Mouse (Mus musculus) olfactory bulb, adult 2 months (tissue): ENCODE results near the gene Riok1.

Experiments used
- CTCF ChIP-seq: fragments of 200-500 bp; IDR thresholded peaks from 2 replicates; pipeline ENCODE4 v1.5.1; 2012; ENCODE audit warnings: low read depth, mild to moderate bottlenecking, low read length, moderate library complexity; ENCODE audit not compliant: insufficient read depth
- POLR2A ChIP-seq: fragments of 200-500 bp; IDR thresholded peaks from 2 replicates; pipeline ENCODE4 v1.6.1; 2012; ENCODE audit warnings: mild to moderate bottlenecking, low read depth, low read length, moderate library complexity; ENCODE audit not compliant: insufficient read depth

- TF ChIP-seq POLR2A (no peak), CTCF (no peak)
These were observed 66.6 kb downstream of the Riok1 start for GRCm38 (mm10) chr13:38103406-38103805.
